Mouse (Mus musculus): Measurements from ENCODE around the gene Flot1.

The Flot1 gene

GRCm38 (mm10) chr17:35822964-35823937, at the start of gene Flot1:
Flot1 (plus strand) TSS chr17:35823230.
- peak; percentile 92 for DNase-seq (ENCODE audit: low read depth, low spot score)

- peak; percentile 52 for DNase-seq (ENCODE audit: low read depth, low spot score)
These were observed 46.0 kb upstream of the Flot1 start for GRCm38 (mm10) chr17:35776811-35777609.

GRCm38 (mm10) chr17:35778965-35779364, 44.1 kb upstream of the Flot1 start:
- no peak for DNase-seq (ENCODE audit: low read depth, low spot score)

- no peak for DNase-seq (ENCODE audit: low read depth, low spot score)
These were observed 43.4 kb upstream of the Flot1 start for GRCm38 (mm10) chr17:35779466-35780205.

GRCm38 (mm10) chr17:35780362-35780761, 42.7 kb upstream of the Flot1 start:
- no peak for DNase-seq (ENCODE audit: low read depth, low spot score)

- DNase-seq (ENCODE audit: low read depth, low spot score) = peak; percentile 59
These were observed 40.6 kb upstream of the Flot1 start for GRCm38 (mm10) chr17:35782398-35782797.

- no peak for DNase-seq (ENCODE audit: low read depth, low spot score)
These were observed 40.1 kb upstream of the Flot1 start for GRCm38 (mm10) chr17:35782924-35783323.

GRCm38 (mm10) chr17:35783944-35784343, 39.1 kb upstream of the Flot1 start:
- DNase-seq (ENCODE audit: low read depth, low spot score) = no peak

GRCm38 (mm10) chr17:35785140-35785539, 37.9 kb upstream of the Flot1 start:
- no peak for DNase-seq (ENCODE audit: low read depth, low spot score)

GRCm38 (mm10) chr17:35787493-35787892, 35.5 kb upstream of the Flot1 start:
- DNase-seq (ENCODE audit: low read depth, low spot score) = no peak

GRCm38 (mm10) chr17:35788025-35788424, 35.0 kb upstream of the Flot1 start:
- no peak for DNase-seq (ENCODE audit: low read depth, low spot score)

- no peak for DNase-seq (ENCODE audit: low read depth, low spot score)
These were observed 32.1 kb upstream of the Flot1 start for GRCm38 (mm10) chr17:35790933-35791332.

- no peak for DNase-seq (ENCODE audit: low read depth, low spot score)
These were observed 30.2 kb upstream of the Flot1 start for GRCm38 (mm10) chr17:35792837-35793236.

- DNase-seq (ENCODE audit: low read depth, low spot score) = no peak
These were observed 27.9 kb upstream of the Flot1 start for GRCm38 (mm10) chr17:35795099-35795498.

- no peak for DNase-seq (ENCODE audit: low read depth, low spot score)
These were observed 27.4 kb upstream of the Flot1 start for GRCm38 (mm10) chr17:35795656-35796055.

- DNase-seq (ENCODE audit: low read depth, low spot score) = no peak
These were observed 26.2 kb upstream of the Flot1 start for GRCm38 (mm10) chr17:35796835-35797234.

- no peak for DNase-seq (ENCODE audit: low read depth, low spot score)
These were observed 22.1 kb upstream of the Flot1 start for GRCm38 (mm10) chr17:35800905-35801304.

- DNase-seq (ENCODE audit: low read depth, low spot score) = no peak
These were observed 20.0 kb upstream of the Flot1 start for GRCm38 (mm10) chr17:35803020-35803419.

- peak; percentile 33 for DNase-seq (ENCODE audit: low read depth, low spot score)
These were observed 19.1 kb upstream of the Flot1 start for GRCm38 (mm10) chr17:35803858-35804399.

- no peak for DNase-seq (ENCODE audit: low read depth, low spot score)
These were observed 15.0 kb upstream of the Flot1 start for GRCm38 (mm10) chr17:35808073-35808472.

GRCm38 (mm10) chr17:35809395-35809794, 13.6 kb upstream of the Flot1 start:
- DNase-seq (ENCODE audit: low read depth, low spot score) = no peak
